Mouse (Mus musculus) C2C12 (cell line): Measurements from ENCODE around the gene Smim24.

Source experiments
- CEBPB ChIP-seq: IDR thresholded peaks from one replicate; pipeline ENCODE4 v1.6.1; 2011; ENCODE audit warnings: low read depth, mild to moderate bottlenecking, control low read depth, moderate library complexity
- CTCF ChIP-seq: IDR thresholded peaks from one replicate; pipeline ENCODE4 v1.5.1; 2011; ENCODE audit not compliant: control insufficient read depth, insufficient read depth, insufficient read length
- FOSL1 ChIP-seq: IDR thresholded peaks from one replicate; pipeline ENCODE4 v1.8.0; 2011; ENCODE audit warnings: mild to moderate bottlenecking, low read length; ENCODE audit not compliant: poor library complexity, insufficient read depth, severe bottlenecking
- MAX ChIP-seq: IDR thresholded peaks from one replicate; pipeline ENCODE4 v1.6.1; 2011; ENCODE audit warnings: mild to moderate bottlenecking, control low read depth
- USF1 ChIP-seq: IDR thresholded peaks from one replicate; pipeline ENCODE4 v1.6.1; 2011; ENCODE audit warnings: low read depth, mild to moderate bottlenecking, control low read depth, moderate library complexity

- TF ChIP-seq MAX = no peak
- no peak for TF ChIP-seq CTCF
- TF ChIP-seq USF1 = no peak
- TF ChIP-seq CEBPB = no peak
- no peak for TF ChIP-seq FOSL1
Measured at GRCm38 (mm10) chr10:81399798-81400308, 7.0 kb downstream of the Smim24 start.
